Mouse (Mus musculus): Measurements from ENCODE around the gene Hspb9. TPM values are rescaled to one million over a fixed set of nuclear protein-coding genes. Genes with fewer than 3 reads are reported as not detected.

Hspb9 gene
- polyA plus RNA-seq, 1 experiment from 2014 or later, result 0.27 TPM

- peak overlapping the region; percentile 65 for H3K4me2 ChIP-seq
- 41% methylated on average over 19 of the region's 19 CpGs for WGBS
- no peak overlapping the region for H3K27ac ChIP-seq (ENCODE audit: low read depth, low read length)
- ATAC-seq (replicated peaks; ENCODE audit: low FRiP score) (peak; percentile 52; the same call in 1 of the 2 replicates), DNase-seq (ENCODE audit: low spot score) (no peak)
- no peak overlapping the region; the same call in 1 of the 2 replicates for H3K9ac ChIP-seq (ENCODE audit: low read depth, low read length)
- no peaks in the 10 kb centered on the region for H3K9me3 ChIP-seq (ENCODE audit: control insufficient read depth, low read length)
- peaks cover 12% of the 10 kb centered on the region for H3K4me1 ChIP-seq (replicated peaks; ENCODE audit: control insufficient read depth, insufficient read depth, low read length)
- H3K27me3 ChIP-seq (replicated peaks; ENCODE audit: control insufficient read depth, insufficient read depth, low read length), result no peaks in the 10 kb centered on the region
- peaks cover 13% of the 10 kb centered on the region; the same call in 1 of the 2 replicates for H3K36me3 ChIP-seq (ENCODE audit: control insufficient read depth, insufficient read depth, low read length)
- H3K4me3 ChIP-seq (ENCODE audit: low read depth, low read length), result peak overlapping the region; percentile 32
These were observed 11.4 kb upstream of the Hspb9 start for GRCm38 (mm10) chr11:100702081-100702851.

DNA sequence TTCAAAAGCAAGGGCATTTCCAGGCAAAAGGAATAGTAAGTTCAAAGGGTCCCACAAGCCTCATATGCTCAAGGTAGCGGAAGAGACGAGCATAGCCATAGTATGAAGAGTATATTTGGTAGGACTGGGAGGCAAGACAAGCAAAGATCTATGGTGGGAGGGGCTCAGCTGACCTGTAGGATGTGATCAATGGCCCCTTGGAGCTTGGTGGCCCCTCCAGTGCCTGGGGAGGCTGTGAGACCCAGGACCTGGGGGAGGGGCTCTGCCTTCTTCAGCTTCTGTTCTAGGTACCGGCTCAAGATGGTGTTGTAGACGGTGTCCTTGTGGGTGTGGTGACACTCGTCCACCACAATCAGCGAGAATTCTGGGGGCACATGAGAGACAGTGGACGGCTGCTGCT lies 10.7 kb upstream of the Hspb9 start:
- Histone ChIP-seq H3K36me3 (ENCODE audit: control insufficient read depth, insufficient read depth, low read length) (peaks cover 18% of the 10 kb centered on the region; the same call in 1 of the 2 replicates), H3K27me3 (replicated peaks; ENCODE audit: control insufficient read depth, insufficient read depth, low read length) (no peaks in the 10 kb centered on the region), H3K4me1 (replicated peaks; ENCODE audit: control insufficient read depth, insufficient read depth, low read length) (peaks cover 12% of the 10 kb centered on the region), H3K9ac (ENCODE audit: low read depth, low read length) (no peak overlapping the region; the same call in 1 of the 2 replicates), H3K9me3 (ENCODE audit: control insufficient read depth, low read length) (no peaks in the 10 kb centered on the region), H3K4me2 (peak overlapping the region; percentile 65), H3K4me3 (ENCODE audit: low read depth, low read length) (peak overlapping the region; percentile 32), H3K27ac (ENCODE audit: low read depth, low read length) (no peak overlapping the region)
- ATAC-seq (replicated peaks; ENCODE audit: low FRiP score) (no peak), DNase-seq (ENCODE audit: low spot score) (no peak)
- WGBS, result 35% methylated on average over 7 of the region's 7 CpGs

DNA sequence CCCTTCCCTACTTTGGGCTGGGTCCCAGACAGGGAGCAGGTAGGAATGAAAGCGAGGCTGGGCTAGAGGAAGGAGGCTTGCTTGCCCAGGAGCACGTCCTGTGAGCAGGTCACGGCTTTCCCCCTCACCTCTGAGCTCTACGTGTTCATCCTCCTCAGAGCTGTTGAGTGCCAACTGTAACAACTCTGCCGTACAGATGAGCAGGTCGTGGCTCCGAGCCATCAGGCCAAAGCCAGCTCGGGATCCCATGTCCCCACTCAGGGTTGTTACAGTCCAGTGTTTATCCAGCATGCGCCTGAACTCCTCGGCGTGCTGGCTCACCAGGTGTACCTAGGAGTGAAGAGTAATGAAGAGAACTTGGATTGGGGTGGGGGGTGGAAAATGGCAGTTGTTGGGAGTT lies 10.3 kb upstream of the Hspb9 start:
- Histone ChIP-seq H3K36me3 (ENCODE audit: control insufficient read depth, insufficient read depth, low read length) (peaks cover 22% of the 10 kb centered on the region; the same call in 1 of the 2 replicates), H3K27me3 (replicated peaks; ENCODE audit: control insufficient read depth, insufficient read depth, low read length) (no peaks in the 10 kb centered on the region), H3K27ac (ENCODE audit: low read depth, low read length) (no peak overlapping the region), H3K4me2 (peak overlapping the region; percentile 65), H3K4me1 (replicated peaks; ENCODE audit: control insufficient read depth, insufficient read depth, low read length) (peaks cover 12% of the 10 kb centered on the region), H3K4me3 (ENCODE audit: low read depth, low read length) (no peak overlapping the region), H3K9me3 (ENCODE audit: control insufficient read depth, low read length) (no peaks in the 10 kb centered on the region), H3K9ac (ENCODE audit: low read depth, low read length) (no peak overlapping the region)
- WGBS, result 67% methylated on average over 11 of the region's 11 CpGs
- ATAC-seq (replicated peaks; ENCODE audit: low FRiP score) (no peak), DNase-seq (ENCODE audit: low spot score) (no peak)

GRCm38 (mm10) chr11:100703851-100704531 lies 9.7 kb upstream of the Hspb9 start, which contains the start of gene Dhx58:
Dhx58 (minus strand) TSS chr11:100704271.
- Histone ChIP-seq H3K4me3 (ENCODE audit: low read depth, low read length) (peak within 1 kb of the TSS; percentile 32), H3K9me3 (ENCODE audit: control insufficient read depth, low read length) (no peaks in the 10 kb centered on the region), H3K9ac (ENCODE audit: low read depth, low read length) (peak within 1 kb of the TSS; percentile 36; the same call in 1 of the 2 replicates), H3K4me1 (replicated peaks; ENCODE audit: control insufficient read depth, insufficient read depth, low read length) (peaks cover 12% of the 10 kb centered on the region), H3K27me3 (replicated peaks; ENCODE audit: control insufficient read depth, insufficient read depth, low read length) (no peaks in the 10 kb centered on the region), H3K27ac (ENCODE audit: low read depth, low read length) (no peak within 1 kb of the TSS), H3K4me2 (peak within 1 kb of the TSS; percentile 65), H3K36me3 (ENCODE audit: control insufficient read depth, insufficient read depth, low read length) (peaks cover 28% of the 10 kb centered on the region; the same call in 1 of the 2 replicates)
- WGBS, result 66% methylated on average over 7 of the region's 7 CpGs
- DNase-seq (ENCODE audit: low spot score) (no peak), ATAC-seq (replicated peaks; ENCODE audit: low FRiP score) (no peak)

DNA sequence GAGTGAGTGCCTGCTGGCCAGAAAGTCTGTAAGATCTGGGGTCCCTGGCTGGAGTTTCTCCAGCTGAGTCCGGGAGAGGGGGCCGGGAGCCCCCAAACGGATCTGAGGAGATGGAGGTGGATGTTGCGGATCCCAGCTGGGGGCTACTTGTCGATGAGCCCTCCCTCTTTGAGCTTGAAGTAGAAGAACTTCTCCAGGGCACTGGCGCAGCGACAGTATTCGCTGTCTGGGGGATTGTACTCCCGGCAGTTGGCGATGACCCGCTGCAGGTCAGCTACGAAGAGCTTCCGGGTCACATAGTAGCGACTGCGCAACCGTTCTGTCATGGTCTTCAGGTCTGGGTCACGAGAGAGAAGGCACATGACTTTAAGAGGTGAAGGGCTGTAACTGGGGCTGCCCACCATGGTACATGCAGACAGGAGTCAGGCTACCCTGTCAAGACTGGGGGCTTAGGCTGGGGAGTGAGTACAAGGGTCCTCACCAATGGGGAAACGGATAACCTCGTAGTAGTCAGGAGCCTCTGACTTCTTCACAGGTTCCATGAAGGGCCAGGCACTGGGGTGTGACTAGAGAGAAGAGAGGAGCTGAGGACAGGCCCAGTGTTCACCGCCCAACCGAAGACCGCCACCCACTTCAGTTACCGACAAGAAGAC lies 8.4 kb upstream of the Hspb9 start:
- Histone ChIP-seq H3K36me3 (ENCODE audit: control insufficient read depth, insufficient read depth, low read length) (peaks cover 33% of the 10 kb centered on the region; the same call in 1 of the 2 replicates), H3K4me2 (no peak overlapping the region), H3K9ac (ENCODE audit: low read depth, low read length) (no peak overlapping the region), H3K27ac (ENCODE audit: low read depth, low read length) (no peak overlapping the region), H3K9me3 (ENCODE audit: control insufficient read depth, low read length) (no peaks in the 10 kb centered on the region), H3K27me3 (replicated peaks; ENCODE audit: control insufficient read depth, insufficient read depth, low read length) (no peaks in the 10 kb centered on the region), H3K4me1 (replicated peaks; ENCODE audit: control insufficient read depth, insufficient read depth, low read length) (peaks cover 12% of the 10 kb centered on the region), H3K4me3 (ENCODE audit: low read depth, low read length) (no peak overlapping the region)
- no peak for DNase-seq (ENCODE audit: low spot score)
- 91% methylated on average over 23 of the region's 23 CpGs for WGBS
- no peak for ATAC-seq (replicated peaks; ENCODE audit: low FRiP score)

DNA sequence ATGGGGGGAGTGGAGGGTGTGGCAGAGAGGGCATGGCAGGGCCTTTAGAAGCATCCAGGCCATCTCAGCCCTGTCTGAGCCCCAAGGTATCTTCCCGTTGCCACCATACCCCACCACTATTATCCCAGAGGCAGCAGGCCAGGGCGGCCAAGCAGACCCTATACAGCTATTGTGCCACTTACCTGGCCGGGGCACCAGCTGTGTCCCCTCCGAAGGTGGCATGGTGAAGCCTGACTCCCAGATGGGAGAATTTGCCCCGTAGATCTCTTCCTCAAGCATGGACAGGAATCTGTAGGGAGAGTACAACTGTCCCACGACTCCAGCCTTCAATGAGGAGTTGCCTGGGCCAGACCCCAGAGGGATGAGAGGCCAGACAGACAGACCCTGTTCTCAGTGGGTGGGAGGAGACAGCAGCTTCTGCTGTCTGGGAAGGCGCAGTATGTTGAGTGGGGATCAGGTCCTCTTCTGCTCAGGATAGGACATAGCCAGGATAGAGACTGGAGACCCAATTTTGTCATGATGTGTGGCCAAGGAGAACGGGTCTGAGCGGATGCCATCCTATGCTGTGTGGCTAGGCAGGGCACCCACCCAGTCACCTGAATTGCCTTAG lies 4.3 kb upstream of the Hspb9 start:
- WGBS, result 92% methylated on average over 9 of the region's 9 CpGs
- no peak for ATAC-seq (replicated peaks; ENCODE audit: low FRiP score)
- H3K36me3 ChIP-seq (ENCODE audit: control insufficient read depth, insufficient read depth, low read length), result peaks cover 37% of the 10 kb centered on the region; the same call in 1 of the 2 replicates

DNA sequence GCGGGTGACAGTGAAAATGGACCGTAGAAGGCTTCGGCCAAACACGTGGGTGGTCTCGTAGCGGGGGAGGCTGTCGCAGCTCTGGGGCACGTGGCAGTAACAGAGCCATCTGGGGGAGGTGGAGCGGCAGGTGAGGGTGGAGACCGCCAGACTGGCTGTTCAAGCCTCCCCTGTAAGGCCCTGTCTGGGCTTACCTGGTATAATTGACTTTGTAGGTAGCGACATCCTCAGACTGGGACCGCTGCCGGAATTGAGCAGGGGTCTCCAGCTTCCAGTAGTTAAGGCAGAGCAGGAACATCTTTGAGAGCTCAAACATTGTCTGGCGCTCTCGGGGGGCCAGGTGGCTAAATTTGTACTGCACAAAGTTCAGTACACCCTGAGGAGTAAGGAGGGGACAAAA lies 3.1 kb upstream of the Hspb9 start:
- Histone ChIP-seq H3K9me3 (ENCODE audit: control insufficient read depth, low read length) (no peaks in the 10 kb centered on the region), H3K4me3 (ENCODE audit: low read depth, low read length) (no peak overlapping the region), H3K4me2 (no peak overlapping the region), H3K9ac (ENCODE audit: low read depth, low read length) (no peak overlapping the region), H3K27ac (ENCODE audit: low read depth, low read length) (no peak overlapping the region), H3K36me3 (ENCODE audit: control insufficient read depth, insufficient read depth, low read length) (peaks cover 40% of the 10 kb centered on the region), H3K4me1 (replicated peaks; ENCODE audit: control insufficient read depth, insufficient read depth, low read length) (peaks cover 33% of the 10 kb centered on the region), H3K27me3 (replicated peaks; ENCODE audit: control insufficient read depth, insufficient read depth, low read length) (no peaks in the 10 kb centered on the region)
- no peak for ATAC-seq (replicated peaks; ENCODE audit: low FRiP score)
- DNase-seq (ENCODE audit: low spot score), result no peak
- WGBS, result 93% methylated on average over 15 of the region's 15 CpGs

More for the DNA sequence above, 4.3 kb upstream of the Hspb9 start:
- Histone ChIP-seq H3K27ac (ENCODE audit: low read depth, low read length) (no peak overlapping the region), H3K9ac (ENCODE audit: low read depth, low read length) (no peak overlapping the region), H3K4me2 (no peak overlapping the region), H3K4me3 (ENCODE audit: low read depth, low read length) (no peak overlapping the region), H3K4me1 (replicated peaks; ENCODE audit: control insufficient read depth, insufficient read depth, low read length) (peaks cover 27% of the 10 kb centered on the region), H3K9me3 (ENCODE audit: control insufficient read depth, low read length) (no peaks in the 10 kb centered on the region), H3K27me3 (replicated peaks; ENCODE audit: control insufficient read depth, insufficient read depth, low read length) (no peaks in the 10 kb centered on the region)
- no peak for DNase-seq (ENCODE audit: low spot score)

- Histone ChIP-seq H3K4me2 (peak overlapping the region; percentile 81), H3K9ac (ENCODE audit: low read depth, low read length) (peak overlapping the region; percentile 98), H3K36me3 (ENCODE audit: control insufficient read depth, insufficient read depth, low read length) (peaks cover 44% of the 10 kb centered on the region), H3K9me3 (ENCODE audit: control insufficient read depth, low read length) (no peaks in the 10 kb centered on the region), H3K4me1 (replicated peaks; ENCODE audit: control insufficient read depth, insufficient read depth, low read length) (peaks cover 33% of the 10 kb centered on the region), H3K27me3 (replicated peaks; ENCODE audit: control insufficient read depth, insufficient read depth, low read length) (no peaks in the 10 kb centered on the region), H3K27ac (ENCODE audit: low read depth, low read length) (no peak overlapping the region), H3K4me3 (ENCODE audit: low read depth, low read length) (no peak overlapping the region)
- ATAC-seq (replicated peaks; ENCODE audit: low FRiP score) (no peak), DNase-seq (ENCODE audit: low spot score) (no peak)
- 85% methylated on average over 4 of the region's 4 CpGs for WGBS
These were observed 2.7 kb upstream of the Hspb9 start for GRCm38 (mm10) chr11:100710977-100711376.
